Mouse (Mus musculus): ENCODE measurements around the gene Gnai2. TPM values are rescaled to one million over a fixed set of nuclear protein-coding genes. Genes with fewer than 3 reads are reported as not detected.
A peak's percentile ranks its signal among the peaks of the same experiment; 100 is the strongest.
"Not testable (repeated sequence)": the region's sequence is repeated elsewhere in the genome, so short reads cannot be mapped to it uniquely, and the experiment has no call there.

Gnai2 gene
- polyA plus RNA-seq, 1 experiment: 388 TPM

DNA sequence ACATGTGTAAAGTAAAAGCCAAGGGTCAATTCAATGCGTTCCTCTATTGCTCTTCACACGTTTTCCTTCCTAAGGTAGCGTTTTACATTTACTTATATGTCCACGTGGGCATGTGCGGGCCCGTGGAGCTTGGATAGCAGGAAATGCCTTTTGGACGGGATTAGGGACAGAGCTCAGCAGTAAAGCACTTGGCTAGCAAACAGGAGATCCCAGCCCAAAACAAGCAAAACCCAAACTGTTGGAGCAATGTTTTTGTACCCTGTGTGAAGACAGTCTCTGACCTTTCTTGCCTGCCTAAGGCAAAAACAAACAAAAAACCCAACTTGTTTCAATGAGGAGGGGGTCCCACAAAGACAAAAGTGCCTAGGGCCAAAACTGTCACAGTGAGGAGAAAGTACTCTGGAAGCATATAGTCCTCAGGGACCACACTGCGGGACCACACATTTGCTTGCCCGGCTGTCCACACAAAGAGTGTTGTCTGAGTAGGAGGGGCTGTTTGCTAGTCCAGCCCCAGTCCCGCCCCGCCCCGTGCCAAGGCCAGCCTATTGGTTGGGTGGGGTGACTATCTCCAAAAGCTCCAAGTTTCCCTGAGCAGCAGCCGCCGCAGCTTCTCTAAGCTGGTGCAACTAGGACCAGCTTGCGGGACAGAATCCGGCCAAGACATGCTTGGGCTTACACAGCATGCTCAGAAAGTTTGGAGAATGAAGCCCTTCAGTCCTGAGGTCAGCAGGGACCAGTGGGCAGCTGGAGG, 58.6 kb downstream of the Gnai2 start, which contains the start of gene Hyal1:
Hyal1 (plus strand) TSS at position 571 of the 751 bp plus-strand sequence.
- TF ChIP-seq POLR2A (IDR thresholded peaks at IDR 0.05; ENCODE audit: low read depth, low read length) (peak; percentile 91), CTCF (IDR thresholded peaks at IDR 0.05; ENCODE audit: borderline replicate concordance, insufficient read depth, low read length) (no peak)
- peak within 1 kb of the TSS; percentile 37 for H3K4me3 ChIP-seq (ENCODE audit: insufficient read depth, low read length)
- peaks cover 5% of the 10 kb centered on the region; the same call in 1 of the 2 replicates for H3K4me1 ChIP-seq (ENCODE audit: control insufficient read depth, insufficient read depth, low read length)
- H3K27ac ChIP-seq (ENCODE audit: insufficient read depth, low read length): peak within 1 kb of the TSS; percentile 56

DNA sequence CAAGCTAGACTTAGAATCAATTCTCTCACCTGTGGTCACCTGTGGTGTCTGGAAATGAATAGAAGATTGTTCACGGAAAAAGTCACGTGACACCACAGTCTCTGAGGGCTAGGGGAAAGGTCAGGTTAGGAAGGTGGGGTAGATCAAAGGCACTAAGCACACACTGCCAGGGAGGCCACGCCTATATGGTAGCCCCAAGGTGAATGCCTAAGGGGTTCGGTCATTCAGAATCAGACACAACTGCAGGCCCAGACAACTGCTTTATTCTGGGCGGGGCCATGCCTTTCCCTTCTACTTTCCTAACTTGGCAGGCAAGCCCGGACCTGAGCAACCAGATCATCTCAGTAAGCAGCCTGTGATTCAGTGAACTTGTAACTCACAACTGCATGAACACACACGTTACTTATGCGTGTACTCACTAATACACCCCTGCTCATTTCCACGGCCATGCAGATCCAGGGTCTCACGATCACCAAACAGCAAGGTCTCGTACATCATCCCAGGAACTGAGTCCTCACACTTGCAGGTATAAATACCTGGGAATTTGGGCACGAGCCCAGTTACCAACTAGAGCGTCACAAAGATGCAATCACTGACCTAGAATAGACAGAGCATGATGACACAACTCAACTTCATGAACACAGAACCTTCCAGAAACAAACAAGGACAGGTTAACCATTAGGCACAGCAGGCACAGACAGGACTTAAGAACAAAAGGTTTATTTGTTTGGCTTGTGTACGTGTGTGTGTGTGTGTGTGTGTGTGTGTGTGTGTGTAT, 59.4 kb downstream of the Gnai2 start:
- Histone ChIP-seq H3K4me3 (ENCODE audit: insufficient read depth, low read length) (no peak overlapping the region), H3K4me1 (ENCODE audit: control insufficient read depth, insufficient read depth, low read length) (peaks cover 5% of the 10 kb centered on the region; the same call in 1 of the 2 replicates), H3K27ac (ENCODE audit: insufficient read depth, low read length) (peak overlapping the region; percentile 56)
- TF ChIP-seq CTCF (IDR thresholded peaks at IDR 0.05; ENCODE audit: borderline replicate concordance, insufficient read depth, low read length) (no peak), POLR2A (IDR thresholded peaks at IDR 0.05; ENCODE audit: low read depth, low read length) (no peak)

DNA sequence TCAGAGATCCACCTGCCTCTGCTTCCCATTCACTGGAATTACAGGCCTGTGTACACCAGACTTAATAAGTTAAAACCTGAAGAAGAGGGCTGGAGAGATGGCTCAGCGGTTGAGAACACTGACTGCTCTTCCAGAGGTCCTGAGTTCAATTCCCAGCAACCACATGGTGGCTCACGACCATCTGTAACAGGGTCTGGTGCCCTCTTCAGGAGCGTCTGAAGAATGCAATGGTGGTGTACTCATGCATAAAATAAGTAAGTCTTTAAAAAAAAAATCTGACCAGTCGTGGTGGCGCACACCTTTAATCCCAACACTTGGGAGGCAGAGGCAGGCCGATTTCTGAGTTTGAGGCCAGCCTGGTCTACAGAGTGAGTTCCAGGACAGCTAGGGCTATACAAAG, 61.4 kb downstream of the Gnai2 start:
- H3K27ac ChIP-seq (ENCODE audit: insufficient read depth, low read length); H3K4me1 ChIP-seq (ENCODE audit: control insufficient read depth, insufficient read depth, low read length); H3K4me3 ChIP-seq (ENCODE audit: insufficient read depth, low read length): not testable (repeated sequence)

DNA sequence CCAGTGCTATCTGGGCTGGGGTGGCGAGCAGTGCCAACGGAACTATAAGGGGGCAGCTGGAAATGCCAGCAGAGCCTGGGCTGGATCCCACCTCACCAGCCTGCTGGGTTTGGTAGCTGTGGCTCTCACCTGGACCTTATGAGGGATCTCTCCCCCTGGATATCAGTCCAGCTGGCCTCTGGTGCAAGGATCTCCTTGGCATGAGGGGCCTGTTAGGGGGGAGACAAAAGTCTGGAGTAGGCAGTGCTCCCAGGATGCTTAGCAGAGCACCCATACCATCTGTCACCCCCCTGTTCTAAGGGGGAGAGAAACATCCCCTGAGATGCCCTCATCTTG, 62.9 kb downstream of the Gnai2 start:
- TF ChIP-seq POLR2A (IDR thresholded peaks at IDR 0.05; ENCODE audit: low read depth, low read length) (no peak), CTCF (IDR thresholded peaks at IDR 0.05; ENCODE audit: borderline replicate concordance, insufficient read depth, low read length) (no peak)
- no peak overlapping the region for H3K27ac ChIP-seq (ENCODE audit: insufficient read depth, low read length)
- no peak overlapping the region for H3K4me3 ChIP-seq (ENCODE audit: insufficient read depth, low read length)
- H3K4me1 ChIP-seq (ENCODE audit: control insufficient read depth, insufficient read depth, low read length): no peaks in the 10 kb centered on the region

DNA sequence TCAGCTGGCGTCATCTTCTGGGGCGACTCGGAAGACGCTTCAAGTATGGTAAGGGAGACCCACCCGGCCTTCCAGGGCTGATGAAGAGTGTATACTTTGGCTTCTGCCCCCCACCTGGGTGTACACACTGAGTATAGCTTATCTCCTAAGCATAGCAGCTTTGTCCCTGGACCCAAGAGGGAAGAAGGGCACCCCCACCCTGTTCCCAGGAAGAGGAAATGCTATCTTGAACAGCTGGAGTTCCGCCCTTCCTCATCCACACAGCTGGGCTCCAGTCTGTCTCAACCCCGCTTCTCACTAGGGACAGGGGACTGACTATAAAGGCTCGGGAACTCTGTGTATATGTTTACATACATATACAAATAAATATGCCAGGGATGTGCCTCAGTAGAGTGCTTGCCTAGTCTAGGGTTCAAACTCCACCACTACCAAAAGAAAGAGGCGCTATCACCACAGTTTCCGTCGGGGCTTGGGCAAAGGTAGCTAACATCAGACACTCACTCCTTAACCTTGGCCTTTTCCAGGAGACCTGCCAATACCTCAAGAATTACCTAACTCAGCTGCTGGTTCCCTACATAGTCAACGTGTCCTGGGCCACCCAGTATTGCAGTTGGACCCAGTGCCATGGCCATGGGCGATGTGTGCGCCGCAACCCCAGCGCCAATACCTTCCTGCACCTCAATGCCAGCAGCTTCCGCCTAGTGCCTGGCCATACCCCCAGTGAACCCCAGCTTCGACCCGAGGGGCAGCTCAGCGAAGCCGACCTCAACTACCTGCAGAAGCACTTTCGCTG, 63.4 kb downstream of the Gnai2 start:
- TF ChIP-seq CTCF (IDR thresholded peaks at IDR 0.05; ENCODE audit: borderline replicate concordance, insufficient read depth, low read length) (no peak), POLR2A (IDR thresholded peaks at IDR 0.05; ENCODE audit: low read depth, low read length) (no peak)
- Histone ChIP-seq H3K4me1 (ENCODE audit: control insufficient read depth, insufficient read depth, low read length) (no peaks in the 10 kb centered on the region), H3K27ac (ENCODE audit: insufficient read depth, low read length) (no peak overlapping the region), H3K4me3 (ENCODE audit: insufficient read depth, low read length) (no peak overlapping the region)

DNA sequence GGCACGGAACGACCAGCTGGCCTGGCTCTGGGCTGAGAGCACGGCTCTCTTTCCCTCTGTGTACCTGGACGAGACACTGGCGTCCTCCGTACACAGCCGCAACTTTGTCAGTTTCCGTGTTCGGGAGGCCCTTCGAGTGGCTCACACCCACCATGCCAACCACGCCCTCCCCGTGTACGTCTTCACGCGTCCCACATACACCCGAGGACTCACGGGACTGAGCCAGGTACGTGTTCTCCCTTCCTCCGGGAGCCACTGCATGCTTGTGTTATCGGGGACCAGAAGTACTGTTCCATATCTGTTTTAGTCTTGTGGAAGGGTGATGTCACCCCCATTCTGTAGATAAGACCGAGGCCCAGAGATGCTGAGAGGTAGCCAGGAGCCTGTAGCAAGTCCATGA, 64.3 kb downstream of the Gnai2 start:
- TF ChIP-seq POLR2A (IDR thresholded peaks at IDR 0.05; ENCODE audit: low read depth, low read length): no peak
- no peak for TF ChIP-seq CTCF (IDR thresholded peaks at IDR 0.05; ENCODE audit: borderline replicate concordance, insufficient read depth, low read length)
- no peak overlapping the region for H3K4me3 ChIP-seq (ENCODE audit: insufficient read depth, low read length)
- H3K27ac ChIP-seq (ENCODE audit: insufficient read depth, low read length): no peak overlapping the region
- H3K4me1 ChIP-seq (ENCODE audit: control insufficient read depth, insufficient read depth, low read length): no peaks in the 10 kb centered on the region

DNA sequence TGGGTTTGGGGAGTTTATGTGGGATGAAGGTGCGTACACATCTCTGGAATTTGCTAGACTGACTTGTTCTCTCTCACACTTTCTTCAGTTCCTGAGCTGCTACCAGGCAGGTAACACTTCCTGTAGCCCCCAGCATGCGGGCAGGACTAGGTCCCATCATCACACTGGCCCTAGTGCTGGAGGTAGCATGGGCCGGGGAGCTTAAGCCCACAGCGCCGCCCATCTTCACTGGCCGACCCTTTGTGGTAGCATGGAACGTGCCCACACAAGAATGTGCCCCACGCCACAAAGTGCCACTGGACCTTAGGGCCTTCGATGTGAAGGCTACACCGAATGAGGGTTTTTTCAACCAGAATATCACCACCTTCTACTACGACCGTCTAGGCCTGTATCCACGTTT, 65.2 kb downstream of the Gnai2 start:
- TF ChIP-seq CTCF (IDR thresholded peaks at IDR 0.05; ENCODE audit: borderline replicate concordance, insufficient read depth, low read length): no peak
- TF ChIP-seq POLR2A (IDR thresholded peaks at IDR 0.05; ENCODE audit: low read depth, low read length): no peak
- Histone ChIP-seq H3K4me1 (ENCODE audit: control insufficient read depth, insufficient read depth, low read length) (no peaks in the 10 kb centered on the region), H3K27ac (ENCODE audit: insufficient read depth, low read length) (no peak overlapping the region)

DNA sequence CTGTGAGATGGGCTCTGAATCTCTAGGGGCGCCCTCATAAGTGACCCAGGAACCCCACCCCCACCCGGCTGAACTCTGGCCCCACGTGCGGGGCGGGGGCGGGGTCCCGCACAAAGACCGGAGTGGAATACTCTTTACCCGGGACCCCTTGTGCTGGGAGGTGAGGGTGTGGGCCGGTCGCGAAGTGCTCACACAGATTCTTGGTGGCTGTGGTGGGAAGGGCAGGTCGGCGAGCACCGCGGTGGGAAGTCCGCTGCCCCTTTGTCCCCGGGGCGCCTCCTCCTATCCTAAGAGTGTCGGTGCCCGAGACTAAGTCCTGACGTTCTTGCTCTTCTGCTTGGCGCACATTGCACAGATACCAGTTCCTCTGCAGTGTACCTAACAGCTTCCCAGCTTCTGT, 65.9 kb downstream of the Gnai2 start:
- H3K27ac ChIP-seq (ENCODE audit: insufficient read depth, low read length): peak overlapping the region; percentile 12; the same call in 1 of the 2 replicates
- H3K4me1 ChIP-seq (ENCODE audit: control insufficient read depth, insufficient read depth, low read length): no peaks in the 10 kb centered on the region
- TF ChIP-seq CTCF (IDR thresholded peaks at IDR 0.05; ENCODE audit: borderline replicate concordance, insufficient read depth, low read length): no peak
- no peak for TF ChIP-seq POLR2A (IDR thresholded peaks at IDR 0.05; ENCODE audit: low read depth, low read length)
- peak overlapping the region; percentile 81 for H3K4me3 ChIP-seq (ENCODE audit: insufficient read depth, low read length)

More for the DNA sequence above, 65.2 kb downstream of the Gnai2 start:
- peak overlapping the region; percentile 81 for H3K4me3 ChIP-seq (ENCODE audit: insufficient read depth, low read length)

DNA sequence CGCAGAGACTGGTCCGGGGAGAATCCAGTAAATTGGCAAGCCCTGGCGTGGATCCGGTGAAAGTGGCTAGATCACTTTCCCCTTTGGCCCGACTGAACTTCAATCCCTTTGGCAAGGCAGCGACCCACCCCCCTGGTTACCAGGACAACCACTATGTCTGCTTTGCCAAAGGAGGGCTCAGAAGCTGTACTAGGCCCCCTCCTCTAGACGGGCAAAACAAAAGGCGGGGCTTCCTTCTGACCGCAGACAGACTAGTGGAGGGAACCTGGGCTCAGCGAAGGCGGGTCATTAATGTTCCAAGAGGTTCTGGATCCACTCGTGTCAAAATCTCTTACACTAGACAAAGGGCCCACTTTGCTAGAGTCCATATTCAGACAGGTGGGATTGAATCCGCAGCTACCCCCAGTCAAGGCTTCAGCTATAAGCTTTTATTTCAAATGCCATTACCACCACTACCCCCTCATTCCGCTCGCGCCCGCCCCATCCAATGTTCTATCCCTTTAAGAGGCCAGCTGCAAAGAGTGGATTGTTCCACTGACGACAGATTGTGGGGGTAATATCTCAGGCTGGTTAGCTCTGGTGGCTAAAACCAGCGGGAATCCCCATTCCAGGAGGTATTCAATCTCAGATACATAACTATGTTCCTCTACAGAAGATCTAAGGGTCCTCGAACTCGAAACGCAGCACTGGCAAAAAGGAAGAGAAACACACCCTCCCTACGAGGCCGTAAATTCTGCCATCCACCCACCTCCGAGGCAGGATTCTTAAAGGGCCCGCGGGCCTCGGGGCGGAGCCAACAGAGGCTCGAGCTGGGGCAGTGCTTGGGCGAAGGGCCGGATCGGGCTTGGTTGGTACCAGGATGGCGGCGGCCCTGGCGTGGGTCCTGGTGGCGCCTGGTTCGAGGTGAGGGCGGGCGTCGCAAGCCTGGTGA, 66.6 kb downstream of the Gnai2 start:
- Histone ChIP-seq H3K27ac (ENCODE audit: insufficient read depth, low read length) (peak overlapping the region; percentile 31; the same call in 1 of the 2 replicates), H3K4me1 (ENCODE audit: control insufficient read depth, insufficient read depth, low read length) (peaks cover 4% of the 10 kb centered on the region; the same call in 1 of the 2 replicates), H3K4me3 (ENCODE audit: insufficient read depth, low read length) (peak overlapping the region; percentile 81)
- peak; percentile 68 for TF ChIP-seq POLR2A (IDR thresholded peaks at IDR 0.05; ENCODE audit: low read depth, low read length)
- TF ChIP-seq CTCF (IDR thresholded peaks at IDR 0.05; ENCODE audit: borderline replicate concordance, insufficient read depth, low read length): no peak

Measured in embryonic fibroblast, embryonic 13.5 days (primary cell).